Mouse (Mus musculus) effector memory CD4-positive, alpha-beta T cell, adult 7 months (primary cell): ENCODE data around the gene Mad2l1. TPM values are rescaled to one million over a fixed set of nuclear protein-coding genes. Genes with fewer than 3 reads are reported as not detected.

Source experiments
- polyA plus RNA-seq: library from polyadenylated mRNA; unstranded; fragments of 100-300 nt; shearing (Covaris generic); gene quantifications from one replicate; pipeline ENCODE4 v1.2.1, GENCODE M21; 2017

Mad2l1 gene
- polyA plus RNA-seq = 14.7 TPM

DNA sequence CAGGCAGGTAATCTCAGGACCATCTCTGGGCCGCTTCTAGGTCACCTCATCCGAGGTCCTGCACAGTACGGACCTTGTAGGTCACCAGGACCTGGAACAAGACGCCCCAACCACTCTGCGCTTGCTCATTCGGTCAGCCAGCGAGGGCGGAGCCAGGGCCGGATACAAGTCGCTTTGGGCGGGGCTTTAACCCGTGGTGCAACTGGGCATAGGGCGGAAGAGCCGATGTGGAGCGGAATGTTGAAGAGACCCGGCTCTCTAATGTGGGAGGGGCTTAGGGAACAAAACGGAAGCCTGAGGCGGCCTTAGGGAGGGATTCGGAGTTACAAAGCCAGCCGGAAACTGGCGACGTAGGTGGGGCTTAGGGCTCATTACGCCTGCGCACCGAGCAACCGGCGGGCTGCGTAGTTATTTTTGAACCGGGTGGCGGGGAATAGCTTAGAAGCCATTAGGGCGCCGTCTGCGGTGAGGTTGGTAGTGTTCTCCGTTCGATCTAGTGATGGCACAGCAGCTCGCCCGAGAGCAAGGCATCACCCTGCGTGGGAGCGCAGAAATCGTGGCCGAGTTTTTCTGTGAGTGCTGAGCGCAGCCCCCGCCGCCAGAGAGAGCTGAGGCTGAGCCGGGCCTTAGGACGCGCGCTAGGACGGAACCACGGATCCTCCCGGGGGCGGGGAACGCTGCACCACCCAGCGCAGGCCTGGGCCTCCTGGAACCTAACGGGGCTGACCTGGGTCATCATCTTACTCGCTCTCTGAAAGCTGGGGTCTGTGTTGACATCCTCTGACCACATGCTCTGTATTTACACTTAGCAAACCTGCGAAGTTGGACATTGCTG lies at the start of gene Mad2l1:
Mad2l1 (plus strand) TSS at position 363 of the 835 bp plus-strand sequence.

GRCm38 (mm10) chr6:66559996-66560395 lies 24.8 kb downstream of the Mad2l1 start, which contains the start of gene Vmn1r32:
Gene Vmn1r32 (minus strand): TSS chr6:66560096.

Other genes starting within 250 kb of the Mad2l1 start
- gene Vmn1r32, start 24.7 kb downstream of the Mad2l1 start, polyA plus RNA-seq = not detected
- gene Vmn1r33, start 82.9 kb downstream of the Mad2l1 start, polyA plus RNA-seq = 0.85 TPM
- gene Vmn1r34, start 108.5 kb downstream of the Mad2l1 start, polyA plus RNA-seq = not detected
- gene Vmn1r35, start 150.5 kb downstream of the Mad2l1 start, polyA plus RNA-seq = not detected
- not detected for gene Vmn1r36, start 183.8 kb downstream of the Mad2l1 start, polyA plus RNA-seq
- not detected for gene Vmn1r37, start 194.0 kb downstream of the Mad2l1 start, polyA plus RNA-seq
- not detected for gene Vmn1r38, start 247.2 kb downstream of the Mad2l1 start, polyA plus RNA-seq